Comparison of ENCODE assay signal across 9 mouse cellular contexts in genomic region chr17:24203611-24204534, GRCm38 (mm10). TPM values are rescaled to one million over a fixed set of nuclear protein-coding genes. Genes with fewer than 3 reads are reported as not detected.
DNase-seq lines count a peak whose midpoint lies in the region; ATAC-seq lines count a peak whose summit lies in the region.
"Had no signal": no experiment of that assay in that cellular context is flagged by ENCODE, and none has a peak within 500 bp of the region (broad histone marks: within the 10 kb centered on the region; RNA-seq: fewer than 3 reads in every experiment).

No protein-coding gene starts in this region.

- peak overlapping the region; percentile 93 for H3K4me2 ChIP-seq in neural tube, embryonic 12.5 days (replicated peaks)
- peak overlapping the region; percentile 100 for H3K4me2 ChIP-seq in liver, embryonic 11.5 days

- 80% methylated on average over 3 of the region's 3 CpGs for WGBS in neural tube, embryonic 12.5 days
- 38% methylated on average over 3 of the region's 3 CpGs for WGBS in liver, embryonic 11.5 days

- H3K9me3 ChIP-seq in neural tube, embryonic 12.5 days: no peaks in the 10 kb centered on the region
- no peaks in the 10 kb centered on the region for H3K9me3 ChIP-seq in liver, embryonic 11.5 days (ENCODE audit: control insufficient read depth, low read length)

- no peak overlapping the region for H3K4me3 ChIP-seq in neural tube, embryonic 12.5 days
- peak overlapping the region; percentile 72 for H3K4me3 ChIP-seq in liver, embryonic 11.5 days (ENCODE audit: low read depth, low read length)

- peak overlapping the region; percentile 69; the same call in 1 of the 2 replicates for H3K9ac ChIP-seq in neural tube, embryonic 12.5 days
- H3K9ac ChIP-seq in liver, embryonic 11.5 days (ENCODE audit: low read depth, low read length): peak overlapping the region; percentile 91

- no peak for ATAC-seq in neural tube, embryonic 12.5 days (ENCODE audit: low FRiP score, low read depth)
- no peak for ATAC-seq in liver, embryonic 11.5 days (replicated peaks; ENCODE audit: low FRiP score)
- no peak for ATAC-seq in megakaryocyte-erythroid progenitor cell, adult 5-6 weeks (replicated peaks; ENCODE audit: low FRiP score, low TSS enrichment, poor library complexity, severe bottlenecking)

- H3K27ac ChIP-seq in neural tube, embryonic 12.5 days: no peak overlapping the region
- peak overlapping the region; percentile 95 for H3K27ac ChIP-seq in liver, embryonic 11.5 days (ENCODE audit: low read depth, low read length)

- peaks cover 49% of the 10 kb centered on the region for H3K4me1 ChIP-seq in neural tube, embryonic 12.5 days
- peaks cover 93% of the 10 kb centered on the region for H3K4me1 ChIP-seq in liver, embryonic 11.5 days (replicated peaks; ENCODE audit: control insufficient read depth, insufficient read depth, low read length)

- DNase-seq in cerebellum, adult 9-11 months: peak; percentile 25
- DNase-seq in cerebellum, adult 18-20 months: no peak
- DNase-seq in neural tube, embryonic 10.5 days (ENCODE audit: extremely low spot score, low spot score): no peak
- no peak for DNase-seq in liver, embryonic 11.5 days (ENCODE audit: low spot score)
- DNase-seq in gastrocnemius, adult 18-20 months (ENCODE audit: low spot score): no peak
- DNase-seq in right cerebral cortex, postnatal 36 days (ENCODE audit: low spot score in 2 of 2): no peak
- DNase-seq: lung, adult 2 months had no signal

- H3K36me3 ChIP-seq in neural tube, embryonic 12.5 days: no peaks in the 10 kb centered on the region
- H3K36me3 ChIP-seq in liver, embryonic 11.5 days (ENCODE audit: control insufficient read depth, insufficient read depth, low read length): peaks cover 5% of the 10 kb centered on the region; the same call in 1 of the 2 replicates

- H3K27me3 ChIP-seq in neural tube, embryonic 12.5 days (replicated peaks): peaks cover 22% of the 10 kb centered on the region
- H3K27me3 ChIP-seq in liver, embryonic 11.5 days (replicated peaks; ENCODE audit: control insufficient read depth, insufficient read depth, low read length): peaks cover 12% of the 10 kb centered on the region

RNA-seq across cellular contexts. Expression of gene Tbc1d24, which starts 1.5 kb away (rescaled TPM):
- polyA plus RNA-seq in neural tube, embryonic 12.5 days (2016; fragmentation: Nextera tagmentation; extraction: Ambion mirVana): 12.4 and 13.0 TPM in 2 replicates
- 13.3 and 14.5 TPM in 2 replicates for polyA plus RNA-seq in liver, embryonic 11.5 days (2014; fragmentation: Nextera tagmentation; extraction: Ambion mirVana)
- 32.2 and 45.2 TPM in 2 replicates for total RNA-seq in megakaryocyte-erythroid progenitor cell, adult 5-6 weeks (2014; fragmentation: Nextera tagmentation)
- total RNA-seq in megakaryocyte-erythroid progenitor cell, adult 5-6 weeks (2017): 6.0 and 6.6 TPM in 2 replicates
- total RNA-seq in gastrocnemius, adult 18-20 months (2021): 1 to 10 TPM; 4.2 to 5.5 TPM

RNA-seq across cellular contexts. Expression of gene Ntn3, which starts 5.5 kb away (rescaled TPM):
- 9.0 and 10.6 TPM in 2 replicates for polyA plus RNA-seq in neural tube, embryonic 12.5 days (2016; fragmentation: Nextera tagmentation; extraction: Ambion mirVana)
- 2.3 and 2.7 TPM in 2 replicates for polyA plus RNA-seq in liver, embryonic 11.5 days (2014; fragmentation: Nextera tagmentation; extraction: Ambion mirVana)
- 0.92 TPM in 2 replicates for total RNA-seq in megakaryocyte-erythroid progenitor cell, adult 5-6 weeks (2014; fragmentation: Nextera tagmentation)
- total RNA-seq in megakaryocyte-erythroid progenitor cell, adult 5-6 weeks (2017): 0.19 and 0.38 TPM in 2 replicates
- total RNA-seq in gastrocnemius, adult 18-20 months (2021): under 1 TPM; 0.21 to 0.31 TPM

RNA-seq across cellular contexts. Expression of gene Tedc2, which starts 16.8 kb away (rescaled TPM):
- 13.5 and 14.2 TPM in 2 replicates for polyA plus RNA-seq in neural tube, embryonic 12.5 days (2016; fragmentation: Nextera tagmentation; extraction: Ambion mirVana)
- polyA plus RNA-seq in liver, embryonic 11.5 days (2014; fragmentation: Nextera tagmentation; extraction: Ambion mirVana): 16.6 and 17.2 TPM in 2 replicates
- 19.8 and 31.0 TPM in 2 replicates for total RNA-seq in megakaryocyte-erythroid progenitor cell, adult 5-6 weeks (2014; fragmentation: Nextera tagmentation)
- 16.8 and 18.0 TPM in 2 replicates for total RNA-seq in megakaryocyte-erythroid progenitor cell, adult 5-6 weeks (2017)
- total RNA-seq in gastrocnemius, adult 18-20 months (2021): 1 to 10 TPM; 1.2 to 1.5 TPM

RNA-seq across cellular contexts. Expression of gene Atp6v0c, which starts 34.4 kb away (rescaled TPM):
- polyA plus RNA-seq in neural tube, embryonic 12.5 days (2016; fragmentation: Nextera tagmentation; extraction: Ambion mirVana): 671 and 684 TPM in 2 replicates
- polyA plus RNA-seq in liver, embryonic 11.5 days (2014; fragmentation: Nextera tagmentation; extraction: Ambion mirVana): 476 and 499 TPM in 2 replicates
- total RNA-seq in megakaryocyte-erythroid progenitor cell, adult 5-6 weeks (2014; fragmentation: Nextera tagmentation): 222 and 224 TPM in 2 replicates
- 72.2 and 95.8 TPM in 2 replicates for total RNA-seq in megakaryocyte-erythroid progenitor cell, adult 5-6 weeks (2017)
- total RNA-seq in gastrocnemius, adult 18-20 months (2021): 100 to 1,000 TPM; 151 to 164 TPM

RNA-seq across cellular contexts. Expression of gene Amdhd2, which starts 40.3 kb away (rescaled TPM):
- 36.0 and 41.2 TPM in 2 replicates for polyA plus RNA-seq in neural tube, embryonic 12.5 days (2016; fragmentation: Nextera tagmentation; extraction: Ambion mirVana)
- polyA plus RNA-seq in liver, embryonic 11.5 days (2014; fragmentation: Nextera tagmentation; extraction: Ambion mirVana): 30.5 and 35.2 TPM in 2 replicates
- 50.8 and 51.8 TPM in 2 replicates for total RNA-seq in megakaryocyte-erythroid progenitor cell, adult 5-6 weeks (2014; fragmentation: Nextera tagmentation)
- total RNA-seq in megakaryocyte-erythroid progenitor cell, adult 5-6 weeks (2017): 13.1 and 19.8 TPM in 2 replicates
- total RNA-seq in gastrocnemius, adult 18-20 months (2021): 1 to 10 TPM; 9.1 to 9.2 TPM

Comparison
In these comparisons a context has a peak if more than half of its experiments do, and no peak if none do; other contexts are left out.
1. RNA of gene Tedc2, which starts 16.8 kb away (total RNA-seq): 16.8 to 31.0 TPM in megakaryocyte-erythroid progenitor cell, adult 5-6 weeks; 1.2 to 1.5 TPM in gastrocnemius, adult 18-20 months; every median in the first group is over 4 times any median in the second.